Mouse (Mus musculus): ENCODE data around the gene Npr3.
"Not testable (repeated sequence)": the region's sequence is repeated elsewhere in the genome, so short reads cannot be mapped to it uniquely, and the experiment has no call there.

The Npr3 gene

DNA sequence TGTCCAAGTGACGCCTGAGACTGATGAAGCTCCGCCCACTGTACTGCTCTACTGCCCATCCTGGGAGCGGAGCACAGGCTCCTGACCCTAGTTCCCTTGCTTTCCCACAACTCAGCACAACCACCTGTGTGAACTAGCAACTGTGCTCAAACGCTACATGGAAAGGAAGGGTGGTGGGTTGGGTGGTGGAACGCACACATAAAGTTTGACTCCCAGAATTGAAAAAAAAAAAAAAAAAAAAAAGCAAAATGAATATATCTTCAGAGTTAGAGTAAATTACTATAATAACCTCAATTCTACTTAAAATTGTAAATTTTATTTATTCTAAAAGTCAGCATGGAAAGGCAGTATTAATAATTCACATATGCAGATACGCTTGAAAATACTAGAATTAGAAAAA, 25.3 kb downstream of the Npr3 start:
- DNase-seq, result no peak

DNA sequence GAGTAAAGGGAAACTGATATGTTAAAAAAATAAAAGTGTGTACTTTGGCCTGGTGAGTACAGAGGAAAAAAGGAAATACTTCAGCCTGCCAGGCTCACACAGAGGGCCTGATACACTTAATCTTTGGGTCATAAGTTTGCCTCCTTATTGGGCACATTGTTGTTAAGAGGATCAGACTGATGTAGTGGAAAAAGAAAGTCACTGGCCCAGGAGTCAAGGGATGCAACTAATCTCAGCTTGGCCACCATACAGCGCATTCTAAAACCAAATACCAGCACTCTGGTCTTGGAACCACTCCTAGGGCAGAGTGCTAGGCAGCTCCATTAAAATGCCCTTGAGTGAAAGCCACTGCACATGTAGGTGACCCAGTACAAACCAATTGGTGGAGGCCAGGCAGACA, 28.8 kb downstream of the Npr3 start:
- DNase-seq, result no peak

DNA sequence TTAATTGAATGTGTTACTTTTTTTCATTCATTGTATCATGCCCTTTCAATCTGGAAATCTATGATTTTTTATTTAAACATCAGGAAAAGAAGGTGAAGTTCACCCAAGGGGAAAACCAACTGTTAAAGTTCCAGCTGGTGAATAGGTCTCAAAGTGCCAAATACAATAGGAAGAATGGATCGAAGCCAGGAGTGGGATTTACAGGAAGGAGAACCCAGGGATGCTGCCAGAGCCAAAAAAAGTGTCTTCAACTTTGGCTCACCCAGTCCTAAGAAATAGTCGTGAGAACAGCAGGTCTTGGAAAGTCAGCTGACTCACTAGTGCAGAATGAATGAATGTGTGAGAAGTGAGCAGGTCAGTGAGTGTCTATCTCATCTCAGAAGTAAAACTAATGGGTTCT, 29.8 kb downstream of the Npr3 start:
- DNase-seq, result peak in 1 of 2 experiments; percentile 4

DNA sequence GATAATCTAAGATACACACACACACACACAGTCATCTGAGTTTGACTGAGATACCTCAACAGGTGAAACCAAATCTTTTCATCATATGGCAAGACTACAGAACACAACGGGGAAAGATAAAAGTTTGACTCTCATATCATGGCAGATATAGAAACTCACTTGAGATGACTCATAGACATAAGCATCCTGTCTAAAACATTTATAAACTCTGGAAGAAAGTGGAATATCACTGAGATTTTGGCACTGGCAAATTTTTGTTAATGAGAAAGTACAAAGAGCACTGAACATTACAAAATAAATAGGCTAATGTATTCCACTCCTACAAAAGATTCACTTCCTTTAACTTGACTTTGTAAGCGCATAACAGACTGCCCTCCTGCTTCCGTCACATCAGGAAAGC, 40.2 kb downstream of the Npr3 start:
- no peak for DNase-seq

DNA sequence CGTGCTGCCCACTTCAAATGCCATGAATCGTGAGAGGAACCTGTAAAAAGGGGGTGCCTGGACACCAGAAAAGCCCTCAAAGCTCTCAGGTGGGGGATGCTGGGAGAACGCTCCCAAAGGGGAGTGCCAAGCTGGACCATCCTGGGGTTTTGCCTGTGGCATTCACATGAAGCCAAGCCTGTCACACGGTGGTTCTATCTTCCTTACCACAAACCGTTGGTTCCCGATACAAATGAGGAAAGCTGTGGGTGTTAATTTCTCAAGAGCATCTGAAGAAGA, 43.6 kb downstream of the Npr3 start:
- no peak for DNase-seq

DNA sequence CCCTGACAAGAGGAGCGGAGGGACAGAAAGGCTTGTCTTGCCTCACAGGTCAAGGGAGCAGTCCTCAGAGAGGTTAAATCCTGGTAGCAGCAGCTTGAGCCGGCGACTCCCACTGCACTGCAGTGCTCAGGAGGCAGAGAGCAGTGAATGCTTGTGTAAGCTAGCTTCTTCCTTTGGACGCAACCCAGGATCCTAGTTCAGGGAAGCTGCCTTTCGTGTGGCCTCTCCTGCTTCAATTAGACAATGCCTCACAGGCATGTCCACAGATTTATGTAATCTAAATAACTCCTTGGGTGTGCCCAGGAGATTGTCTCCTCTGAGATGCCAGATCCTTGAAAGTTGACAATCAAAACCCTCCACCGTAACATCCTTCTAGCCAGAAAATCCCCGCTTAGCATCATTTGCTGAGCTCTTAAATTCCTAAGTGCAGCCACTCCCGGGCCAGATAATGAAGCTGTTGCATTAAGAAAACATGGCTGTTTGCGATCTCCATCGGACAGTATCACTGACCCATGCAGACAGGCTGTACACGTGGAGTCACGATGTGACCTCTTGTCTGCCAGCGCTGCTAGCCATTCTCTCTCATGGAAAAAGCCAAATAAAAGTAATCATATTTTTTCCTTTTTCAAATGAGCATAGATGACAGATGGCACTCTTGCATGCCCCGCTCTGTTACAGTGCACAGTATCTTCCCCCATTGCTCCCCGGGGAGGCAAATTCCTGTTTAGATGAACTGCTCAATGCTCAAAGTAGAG, 44.1 kb downstream of the Npr3 start:
- no peak for DNase-seq

DNA sequence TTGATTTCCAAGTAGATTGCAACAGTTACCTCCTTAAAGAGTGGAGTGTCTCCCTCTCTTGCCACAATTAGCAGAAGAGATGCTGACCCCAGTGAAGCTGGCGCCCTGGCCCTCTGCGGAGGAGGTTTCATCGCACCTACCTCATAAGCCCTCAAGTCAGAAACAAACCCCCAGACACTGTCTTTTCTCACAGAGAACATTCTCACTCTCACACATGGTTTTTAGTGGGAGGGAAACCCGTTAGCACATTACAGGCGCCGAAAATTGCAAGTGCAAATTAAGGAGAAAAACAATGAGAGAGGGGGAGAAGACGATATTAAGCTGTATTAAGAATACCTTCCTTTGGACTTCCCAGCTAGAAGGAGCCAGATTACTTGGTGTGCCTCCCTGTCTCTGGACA, 44.8 kb downstream of the Npr3 start:
- DNase-seq, result no peak

DNA sequence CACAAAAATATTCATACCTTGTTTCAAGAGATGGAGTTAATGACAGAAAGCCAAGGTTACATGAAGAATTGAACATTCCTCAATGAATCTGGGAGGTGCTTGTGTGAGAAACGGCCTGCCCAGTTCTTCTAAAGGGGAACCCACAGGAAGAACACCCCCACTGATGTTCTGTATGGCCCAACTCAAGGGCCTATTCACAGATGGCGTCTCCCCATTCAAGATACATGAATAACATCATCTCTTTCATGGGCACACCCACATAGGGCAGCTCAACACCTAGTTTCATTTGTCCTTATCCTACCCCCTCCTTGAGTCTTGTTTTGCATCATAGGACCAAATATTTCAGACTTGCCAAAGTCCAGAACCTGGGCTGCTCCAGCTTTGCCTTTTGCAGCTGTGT, 46.8 kb downstream of the Npr3 start:
- no peak for DNase-seq

DNA sequence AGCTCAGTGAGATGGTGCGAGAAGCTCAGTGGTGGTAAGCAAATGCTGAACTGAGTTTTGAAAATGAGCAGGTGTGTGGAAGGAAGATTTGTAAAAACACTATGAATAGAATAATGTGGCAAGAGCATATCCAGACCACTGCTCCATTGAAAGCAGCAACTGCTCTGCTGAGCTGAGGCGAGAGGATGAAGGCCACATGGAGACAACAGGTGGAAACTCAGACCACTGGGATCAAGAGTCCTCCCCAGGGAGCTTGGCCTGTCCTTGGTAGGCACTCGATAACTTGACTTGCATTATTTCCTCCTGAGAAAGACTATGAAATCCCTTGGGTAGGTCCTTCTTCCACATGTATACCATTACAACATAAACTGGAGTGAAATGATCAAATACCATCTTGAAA, 47.3 kb downstream of the Npr3 start:
- no peak for DNase-seq

DNA sequence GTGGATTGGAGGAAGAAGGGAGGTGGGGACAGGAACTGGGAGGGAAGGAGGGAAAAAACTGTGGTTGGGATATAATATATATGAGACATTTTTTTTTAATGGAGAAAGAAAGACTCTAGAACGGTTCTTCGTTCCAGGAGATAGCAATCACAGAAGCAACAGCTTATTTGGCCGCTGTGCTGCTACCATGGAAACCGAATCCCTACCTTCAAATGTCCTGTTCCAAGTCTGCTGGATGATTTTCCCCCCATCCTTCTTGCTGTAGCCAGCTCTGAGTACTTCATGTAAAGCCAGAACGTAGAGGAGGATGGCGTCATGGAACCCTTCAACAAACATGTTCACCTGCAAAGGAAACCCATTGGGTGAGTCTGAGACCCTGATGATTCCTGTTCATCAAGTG, 48.7 kb downstream of the Npr3 start:
- DNase-seq, result no peak

DNA sequence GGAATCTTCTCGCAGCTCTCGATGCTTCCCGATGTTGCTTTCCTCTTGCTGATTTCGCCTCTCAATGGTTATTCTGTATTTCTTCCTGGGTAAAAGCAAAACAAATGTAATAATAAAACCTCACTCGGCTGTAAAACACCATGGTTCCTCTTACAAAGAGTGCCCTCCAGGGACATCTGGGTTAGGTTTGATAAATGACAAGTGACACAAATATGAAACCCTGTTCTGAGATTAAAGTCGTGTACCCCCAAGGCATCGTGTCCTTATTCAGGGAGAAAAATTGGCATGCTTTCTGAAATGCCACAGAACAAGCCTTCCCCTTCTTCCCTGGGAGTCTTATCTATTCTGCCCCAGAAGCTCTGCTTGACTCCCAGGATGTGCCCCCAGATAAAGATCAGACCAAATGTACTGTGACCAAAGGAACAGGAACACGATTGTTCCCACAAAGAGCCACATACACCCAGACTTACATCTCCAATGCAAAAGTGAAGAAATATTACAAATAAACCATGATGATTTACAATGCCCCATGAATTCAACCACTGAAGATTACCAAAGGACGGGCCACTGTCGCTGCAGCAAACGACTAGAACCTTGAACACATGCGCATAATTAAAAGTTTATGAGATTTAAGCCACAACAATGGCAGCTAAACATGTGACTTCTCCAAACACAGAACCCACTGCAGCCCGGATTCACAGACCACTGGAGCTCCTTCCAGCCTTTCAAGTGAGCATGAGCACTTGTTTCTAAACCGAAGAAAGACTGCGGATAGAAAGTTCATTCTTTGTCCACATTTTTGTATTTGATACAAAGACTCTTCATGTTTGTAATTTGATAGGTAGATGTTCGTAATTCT, 61.7 kb downstream of the Npr3 start:
- no peak for DNase-seq

DNA sequence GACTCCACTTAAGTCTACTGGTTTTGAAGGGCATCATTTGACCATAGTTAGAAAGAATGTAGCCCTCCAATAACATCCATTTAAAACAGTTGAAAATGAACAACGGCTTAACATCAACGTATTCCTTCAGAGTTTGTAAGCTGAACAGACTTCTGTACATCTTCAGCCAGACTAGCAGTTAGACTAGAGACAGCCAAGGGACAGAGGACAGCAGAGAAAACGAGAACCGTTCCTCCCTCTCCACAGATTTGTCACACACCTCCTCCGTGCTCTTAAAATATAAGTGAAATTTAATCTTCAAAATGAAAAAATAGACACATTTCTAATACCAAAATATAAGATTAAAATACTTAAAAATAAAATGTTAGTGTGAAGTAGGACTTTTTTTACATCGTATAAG, 63.0 kb downstream of the Npr3 start:
- no peak for DNase-seq

DNA sequence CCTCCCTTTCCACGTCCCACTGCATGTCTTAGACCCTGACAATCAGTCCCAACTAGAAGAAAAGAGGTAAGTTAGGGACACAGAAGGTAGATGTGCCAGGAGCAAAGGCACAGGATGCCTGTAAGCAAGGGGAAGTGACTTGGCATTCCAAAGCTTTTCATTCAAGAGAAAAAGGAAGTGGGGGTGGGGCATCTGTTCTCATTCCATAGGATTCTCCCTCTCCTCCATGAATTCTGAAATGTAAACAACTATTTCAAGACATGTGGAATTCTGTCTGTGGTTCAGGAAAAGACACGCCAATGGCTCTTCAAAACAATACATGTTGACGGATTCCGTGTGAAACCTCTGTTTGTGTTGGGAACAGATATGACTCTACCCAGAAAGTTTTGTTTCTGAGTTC, 65.3 kb downstream of the Npr3 start:
- DNase-seq, result no peak

DNA sequence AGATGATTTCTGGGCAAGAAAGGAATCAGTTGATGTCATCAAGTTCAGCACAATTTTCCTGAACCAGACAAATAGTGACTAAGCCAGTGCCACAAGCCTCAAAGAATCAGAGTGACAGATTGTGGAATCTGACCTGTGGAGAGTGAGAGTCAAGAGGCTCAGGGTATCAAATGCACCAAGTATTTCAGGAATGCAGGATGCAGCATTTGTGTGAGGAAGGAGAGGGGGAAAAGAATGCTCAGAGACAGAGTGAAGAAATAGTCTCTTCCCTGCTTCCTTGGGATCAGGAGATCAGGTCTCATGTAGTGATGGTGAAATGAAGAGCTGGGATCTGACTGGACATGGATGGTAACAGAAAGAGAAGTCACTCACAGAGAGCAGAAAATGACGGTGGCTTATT, 71.2 kb downstream of the Npr3 start:
- no peak for DNase-seq

DNA sequence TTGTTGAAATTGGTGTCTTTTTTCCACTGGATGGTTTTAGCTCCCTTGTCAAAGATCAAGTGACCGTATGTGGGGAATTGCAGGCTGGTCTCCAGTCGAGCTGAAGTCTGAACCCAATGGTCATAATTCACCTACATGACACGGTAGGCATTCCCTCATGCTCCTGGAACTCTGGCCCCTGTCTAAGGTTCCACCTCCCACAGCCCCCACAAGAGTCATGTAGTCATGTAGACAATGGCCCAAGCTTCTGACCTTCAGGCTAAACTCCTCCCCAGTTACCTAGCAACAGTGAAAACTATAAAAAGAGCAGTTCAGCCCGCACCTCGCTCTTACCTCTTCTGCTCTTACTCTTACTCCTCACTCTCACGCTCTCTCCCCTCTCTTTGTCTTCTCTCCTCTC, 84.7 kb downstream of the Npr3 start:
- DNase-seq, result not testable (repeated sequence)

DNA sequence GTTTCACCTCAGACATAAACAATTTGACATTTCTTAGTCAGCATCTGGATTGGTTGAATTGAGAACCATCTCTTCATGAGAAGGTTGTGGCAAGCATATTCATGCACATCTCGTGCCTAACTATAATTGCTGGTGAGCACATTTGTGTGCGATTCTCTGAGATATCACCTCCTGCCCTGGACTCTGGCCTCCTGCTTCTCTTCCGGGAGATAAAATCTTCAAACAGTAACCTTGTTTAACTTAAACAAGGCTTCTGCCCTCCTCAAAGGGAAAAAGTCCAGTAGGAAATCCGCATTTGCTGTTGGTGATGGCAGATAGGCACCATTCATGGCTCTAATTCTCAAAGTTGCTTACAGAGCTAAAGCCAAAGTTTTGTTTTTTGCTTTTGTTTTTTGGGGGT, 91.5 kb downstream of the Npr3 start:
- no peak for DNase-seq

DNA sequence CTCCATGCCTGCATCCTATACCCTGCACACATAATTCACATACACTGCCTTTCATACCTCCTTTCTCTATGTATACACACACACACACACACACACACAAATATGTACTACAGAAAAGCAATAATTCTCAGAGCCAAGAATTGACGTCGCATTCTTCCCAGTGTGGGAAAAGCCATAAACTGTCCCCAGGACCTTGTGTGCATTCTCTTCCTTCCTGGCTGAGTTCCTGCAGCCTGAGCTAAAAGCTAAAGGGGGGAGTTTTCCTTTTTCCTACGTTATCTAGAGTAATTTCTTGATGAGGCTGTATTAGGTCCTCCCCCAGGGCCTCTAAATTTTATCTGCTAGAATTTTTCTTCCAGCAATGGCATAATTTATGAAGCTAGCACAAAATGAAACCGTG, 103.5 kb downstream of the Npr3 start:
- DNase-seq, result no peak

DNA sequence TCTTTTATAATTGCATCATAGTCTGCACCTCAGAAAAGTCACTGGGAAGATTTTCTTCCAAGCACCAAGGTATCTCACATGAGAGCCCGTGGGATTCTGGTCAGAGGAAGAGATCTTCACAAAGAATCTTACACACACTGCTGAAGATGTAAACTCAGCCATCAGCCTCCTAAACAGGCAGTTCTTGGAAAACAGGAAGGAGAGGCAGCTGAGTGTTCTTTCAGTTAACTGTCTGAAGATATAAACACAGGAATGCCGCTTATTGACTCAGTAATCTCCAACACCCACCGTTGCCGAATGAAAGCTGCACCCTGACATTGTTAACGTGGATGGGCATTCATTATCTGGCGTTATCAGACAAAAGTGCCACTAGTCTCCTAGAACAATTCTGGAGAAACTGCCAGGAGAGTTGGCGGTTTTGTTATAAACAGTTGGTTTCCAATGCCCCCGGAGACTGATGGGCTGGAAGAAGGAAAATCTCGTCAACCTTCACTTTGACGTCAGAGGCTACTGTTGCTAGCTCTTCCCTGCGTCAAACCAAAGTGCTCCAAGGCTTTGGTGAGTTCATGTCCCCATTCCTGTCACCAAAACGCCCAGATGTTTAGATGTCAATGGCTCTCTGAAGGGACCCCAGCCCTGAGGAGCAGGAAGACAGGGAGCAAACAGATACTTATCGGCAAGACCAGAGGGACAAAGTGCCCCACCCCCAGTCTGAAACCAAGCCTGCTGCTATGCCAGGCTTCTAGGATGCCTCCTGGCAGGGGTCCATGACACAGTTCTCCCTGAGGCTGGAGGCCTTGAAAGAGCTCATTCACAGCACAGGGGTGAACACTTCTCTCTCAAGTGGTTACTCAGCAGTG, 105.0 kb downstream of the Npr3 start:
- no peak for DNase-seq

DNA sequence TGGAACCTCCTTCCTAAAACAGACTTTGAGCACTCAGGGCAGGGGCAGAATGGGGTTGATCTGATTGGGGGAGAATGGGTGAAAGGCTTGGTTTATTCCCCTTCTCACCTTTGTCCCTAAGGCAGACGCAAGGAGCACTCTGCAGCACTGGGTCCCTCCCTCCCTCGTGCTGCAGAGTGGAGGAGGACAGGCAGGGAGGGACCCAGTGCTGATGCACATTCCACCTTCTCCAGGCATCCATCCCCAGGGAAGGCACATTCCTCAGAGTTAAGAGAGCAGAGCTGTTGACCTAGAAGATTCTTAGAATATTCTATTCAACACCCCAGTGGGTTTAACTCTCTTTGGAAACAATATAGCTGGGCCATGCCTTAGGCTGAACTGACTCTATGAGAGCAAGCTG, 112.5 kb downstream of the Npr3 start:
- DNase-seq, result peak in 1 of 2 experiments; percentile 29

Measured in kidney, adult 8-10 months (tissue).